Mouse (Mus musculus) lung, embryonic 14.5 days (tissue): Measurements from ENCODE around the gene Ramac. TPM values are rescaled to one million over a fixed set of nuclear protein-coding genes. Genes with fewer than 3 reads are reported as not detected.

Experiments used
- ATAC-seq: fragments of 200-750 bp; cut with Nextera tagmentation; 2 replicates; pipeline ENCODE4 v1.8.0; 2017; ENCODE audit warnings: mild to moderate bottlenecking, moderate TSS enrichment, moderate library complexity; ENCODE audit not compliant: insufficient read depth
- DNase-seq: peaks from one replicate; pipeline ENCODE4 v3.0.0-alpha.2; 2015
- H3K27ac ChIP-seq: fragments of 300-500 bp; sonication (generic); 2 replicates; pipeline ENCODE4 v1.5.1; 2014; ENCODE audit warnings: low read depth, mild to moderate bottlenecking, moderate library complexity
- H3K27me3 ChIP-seq: fragments of 300-500 bp; sonication (generic); 2 replicates; pipeline ENCODE4 v1.6.1; 2014; ENCODE audit warnings: low read length, control low read depth; ENCODE audit not compliant: insufficient read depth
- H3K36me3 ChIP-seq: fragments of 300-500 bp; sonication (generic); 2 replicates; pipeline ENCODE4 v1.6.1; 2014; ENCODE audit warnings: control low read depth; ENCODE audit not compliant: insufficient read depth
- H3K4me1 ChIP-seq: fragments of 300-500 bp; sonication (generic); 2 replicates; pipeline ENCODE4 v1.6.1; 2014; ENCODE audit warnings: antibody characterized with exemption, control low read depth; ENCODE audit not compliant: insufficient read depth
- H3K4me2 ChIP-seq: fragments of 300-500 bp; sonication (generic); 2 replicates; pipeline ENCODE4 v1.6.1; 2014; ENCODE audit warnings: mild to moderate bottlenecking
- H3K4me3 ChIP-seq: fragments of 300-500 bp; sonication (generic); 2 replicates; pipeline ENCODE4 v1.5.1; 2014; ENCODE audit warnings: low read depth, low read length
- H3K9ac ChIP-seq: fragments of 300-500 bp; sonication (generic); 2 replicates; pipeline ENCODE4 v1.6.1; 2014
- H3K9me3 ChIP-seq: fragments of 300-500 bp; sonication (generic); 2 replicates; pipeline ENCODE4 v1.6.1; 2016; ENCODE audit warnings: low read depth, low read length, control low read depth
- CTCF ChIP-seq: IDR thresholded peaks from 2 replicates; pipeline ENCODE4 v1.5.1; 2016; ENCODE audit warnings: antibody characterized with exemption, low read depth
- WGBS: fragments of 180-500 bp; shearing (Covaris S2); extraction: QIAGEN DNeasy Blood & Tissue Kit; methylation state at CpG from one replicate; pipeline ENCODE4 v1.1.7; 2014; 5-methylcytosine and 5-hydroxymethylcytosine counted together
- polyA plus RNA-seq: library from polyadenylated mRNA; unstranded; fragments of >200 nt; fragmentation: Nextera tagmentation; extraction: Ambion mirVana; gene quantifications from 2 replicates; pipeline ENCODE4 v1.2.1, GENCODE M21; 2014

The Ramac gene
- polyA plus RNA-seq, 1 experiment from 2014 or later, result 121 TPM

GRCm38 (mm10) chr7:81727716-81728115, 35.0 kb upstream of the Ramac start:
- no peak for TF ChIP-seq CTCF
- Histone ChIP-seq H3K27ac (no peak overlapping the region), H3K4me1 (no peaks in the 10 kb centered on the region), H3K4me2 (no peak overlapping the region), H3K27me3 (no peaks in the 10 kb centered on the region), H3K9ac (no peak overlapping the region), H3K4me3 (no peak overlapping the region), H3K9me3 (no peaks in the 10 kb centered on the region), H3K36me3 (no peaks in the 10 kb centered on the region)
- ATAC-seq, result no peak
- 66% methylated on average over 9 of the region's 9 CpGs for WGBS
- DNase-seq, result no peak

GRCm38 (mm10) chr7:81729787-81730186, 32.9 kb upstream of the Ramac start:
- no peak overlapping the region for H3K4me2 ChIP-seq
- no peaks in the 10 kb centered on the region for H3K4me1 ChIP-seq
- no peak overlapping the region for H3K9ac ChIP-seq
- no peak overlapping the region for H3K4me3 ChIP-seq
- DNase-seq, result no peak
- WGBS, result 76% methylated on average over 9 of the region's 9 CpGs
- no peaks in the 10 kb centered on the region for H3K36me3 ChIP-seq
- no peaks in the 10 kb centered on the region for H3K27me3 ChIP-seq
- H3K9me3 ChIP-seq, result no peaks in the 10 kb centered on the region
- ATAC-seq, result no peak
- TF ChIP-seq CTCF, result no peak
- no peak overlapping the region for H3K27ac ChIP-seq

- Histone ChIP-seq H3K9ac (no peak overlapping the region), H3K4me1 (no peaks in the 10 kb centered on the region), H3K27ac (no peak overlapping the region), H3K9me3 (no peaks in the 10 kb centered on the region), H3K27me3 (no peaks in the 10 kb centered on the region), H3K4me2 (no peak overlapping the region), H3K36me3 (no peaks in the 10 kb centered on the region), H3K4me3 (no peak overlapping the region)
- no peak for DNase-seq
- 65% methylated on average over 6 of the region's 6 CpGs for WGBS
- TF ChIP-seq CTCF, result no peak
- ATAC-seq, result no peak
Observed at GRCm38 (mm10) chr7:81731181-81731651, 31.5 kb upstream of the Ramac start.

- DNase-seq, result no peak
- WGBS, result 75% methylated on average over 12 of the region's 12 CpGs
Observed at GRCm38 (mm10) chr7:81732183-81733089, 30.3 kb upstream of the Ramac start.

GRCm38 (mm10) chr7:81735300-81736048, 27.3 kb upstream of the Ramac start:
- no peak for TF ChIP-seq CTCF
- Histone ChIP-seq H3K36me3 (no peaks in the 10 kb centered on the region), H3K9me3 (no peaks in the 10 kb centered on the region), H3K4me1 (no peaks in the 10 kb centered on the region), H3K4me3 (no peak overlapping the region), H3K27ac (no peak overlapping the region), H3K4me2 (no peak overlapping the region), H3K27me3 (no peaks in the 10 kb centered on the region), H3K9ac (no peak overlapping the region)
- WGBS, result 53% methylated on average over 9 of the region's 9 CpGs
- DNase-seq (no peak), ATAC-seq (no peak)

More at GRCm38 (mm10) chr7:81732183-81733089, 30.3 kb upstream of the Ramac start:
- no peak for TF ChIP-seq CTCF
- Histone ChIP-seq H3K4me2 (no peak overlapping the region), H3K27ac (no peak overlapping the region), H3K9ac (no peak overlapping the region), H3K4me3 (no peak overlapping the region), H3K9me3 (no peaks in the 10 kb centered on the region), H3K27me3 (no peaks in the 10 kb centered on the region), H3K36me3 (no peaks in the 10 kb centered on the region), H3K4me1 (no peaks in the 10 kb centered on the region)
- no peak for ATAC-seq

- H3K4me3 ChIP-seq, result no peak overlapping the region
- no peak overlapping the region for H3K4me2 ChIP-seq
- H3K9ac ChIP-seq, result no peak overlapping the region
- no peak for DNase-seq
- no peak for TF ChIP-seq CTCF
- H3K27ac ChIP-seq, result no peak overlapping the region
- no peaks in the 10 kb centered on the region for H3K36me3 ChIP-seq
- no peaks in the 10 kb centered on the region for H3K9me3 ChIP-seq
- 46% methylated on average over 8 of the region's 8 CpGs for WGBS
- no peaks in the 10 kb centered on the region for H3K4me1 ChIP-seq
- no peaks in the 10 kb centered on the region for H3K27me3 ChIP-seq
- ATAC-seq, result no peak
Observed at GRCm38 (mm10) chr7:81738720-81739385, 23.9 kb upstream of the Ramac start.

GRCm38 (mm10) chr7:81740010-81740409, 22.7 kb upstream of the Ramac start:
- H3K36me3 ChIP-seq, result no peaks in the 10 kb centered on the region
- H3K4me2 ChIP-seq, result no peak overlapping the region
- no peak overlapping the region for H3K9ac ChIP-seq
- H3K4me1 ChIP-seq, result no peaks in the 10 kb centered on the region
- DNase-seq (no peak), ATAC-seq (no peak)
- no peak overlapping the region for H3K27ac ChIP-seq
- no peak for TF ChIP-seq CTCF
- 82% methylated on average over 7 of the region's 7 CpGs for WGBS
- no peaks in the 10 kb centered on the region for H3K9me3 ChIP-seq
- no peak overlapping the region for H3K4me3 ChIP-seq
- no peaks in the 10 kb centered on the region for H3K27me3 ChIP-seq
